19 mouse cellular contexts compared by ENCODE assay signal in genomic region chr11:107760001-107760400, GRCm38 (mm10). TPM values are rescaled to one million over a fixed set of nuclear protein-coding genes. Genes with fewer than 3 reads are reported as not detected.
DNase-seq lines count a peak whose midpoint lies in the region; ATAC-seq lines count a peak whose summit lies in the region.
"Had no signal": no experiment of that assay in that cellular context is flagged by ENCODE, and none has a peak within 500 bp of the region (broad histone marks: within the 10 kb centered on the region; RNA-seq: fewer than 3 reads in every experiment).

No protein-coding gene starts in this region.

- H3K4me1 ChIP-seq in hindbrain, embryonic 13.5 days (replicated peaks) = peaks cover 69% of the 10 kb centered on the region
- peaks cover 54% of the 10 kb centered on the region for H3K4me1 ChIP-seq in hindbrain, embryonic 12.5 days
- peaks cover 61% of the 10 kb centered on the region for H3K4me1 ChIP-seq in neural tube, embryonic 13.5 days (replicated peaks)
- H3K4me1 ChIP-seq in hindbrain, embryonic 16.5 days (ENCODE audit: control insufficient read depth, insufficient read depth, low read depth, low read length) = peaks cover 45% of the 10 kb centered on the region
- peaks cover 40% of the 10 kb centered on the region for H3K4me1 ChIP-seq in neural tube, embryonic 14.5 days (ENCODE audit: control insufficient read depth, insufficient read depth, low read length)

- 37% methylated on average over 10 of the region's 10 CpGs for WGBS in hindbrain, embryonic 13.5 days
- WGBS in hindbrain, embryonic 12.5 days = 39% methylated on average over 10 of the region's 10 CpGs
- 48% methylated on average over 10 of the region's 10 CpGs for WGBS in neural tube, embryonic 13.5 days
- 22% methylated on average over 10 of the region's 10 CpGs for WGBS in hindbrain, embryonic 16.5 days
- 34% methylated on average over 10 of the region's 10 CpGs for WGBS in neural tube, embryonic 14.5 days

- H3K27ac ChIP-seq in hindbrain, embryonic 13.5 days = peak overlapping the region; percentile 71
- no peak overlapping the region for H3K27ac ChIP-seq in hindbrain, embryonic 12.5 days
- peak overlapping the region; percentile 82 for H3K27ac ChIP-seq in neural tube, embryonic 13.5 days (replicated peaks)
- peak overlapping the region; percentile 58; the same call in 1 of the 2 replicates for H3K27ac ChIP-seq in hindbrain, embryonic 16.5 days (ENCODE audit: low read depth, low read length)
- peak overlapping the region; percentile 62 for H3K27ac ChIP-seq in neural tube, embryonic 14.5 days (ENCODE audit: low read depth, low read length)
- H3K27ac ChIP-seq: kidney, embryonic 15.5 days; left cerebral cortex, adult 2 months; macrophage had no signal

- no peak for ATAC-seq in hindbrain, embryonic 13.5 days (ENCODE audit: low FRiP score)
- ATAC-seq in hindbrain, embryonic 12.5 days (ENCODE audit: low FRiP score) = no peak
- no peak; the same call in 1 of the 2 replicates for ATAC-seq in neural tube, embryonic 13.5 days (ENCODE audit: low read depth)
- ATAC-seq in hindbrain, embryonic 16.5 days = peak; percentile 19
- no peak for ATAC-seq in neural tube, embryonic 14.5 days (ENCODE audit: low read depth)
- ATAC-seq: intestine, embryonic 16.5 days; liver, postnatal 0 days had no signal

- H3K9me3 ChIP-seq in hindbrain, embryonic 13.5 days = no peaks in the 10 kb centered on the region
- no peaks in the 10 kb centered on the region for H3K9me3 ChIP-seq in hindbrain, embryonic 12.5 days (replicated peaks)
- H3K9me3 ChIP-seq in neural tube, embryonic 13.5 days = no peaks in the 10 kb centered on the region
- H3K9me3 ChIP-seq in hindbrain, embryonic 16.5 days (ENCODE audit: control insufficient read depth, low read length) = no peaks in the 10 kb centered on the region
- no peaks in the 10 kb centered on the region for H3K9me3 ChIP-seq in neural tube, embryonic 14.5 days (ENCODE audit: control insufficient read depth, low read length)
- H3K9me3 ChIP-seq: kidney, embryonic 15.5 days had no signal

- H3K36me3 ChIP-seq in hindbrain, embryonic 13.5 days = peaks cover 6% of the 10 kb centered on the region; the same call in 1 of the 2 replicates
- H3K36me3 ChIP-seq in hindbrain, embryonic 12.5 days = no peaks in the 10 kb centered on the region
- H3K36me3 ChIP-seq in neural tube, embryonic 13.5 days = peaks cover 12% of the 10 kb centered on the region; the same call in 1 of the 2 replicates
- no peaks in the 10 kb centered on the region for H3K36me3 ChIP-seq in hindbrain, embryonic 16.5 days (ENCODE audit: control insufficient read depth, insufficient read depth, low read length)
- H3K36me3 ChIP-seq in neural tube, embryonic 14.5 days (ENCODE audit: control insufficient read depth, insufficient read depth, low read length) = no peaks in the 10 kb centered on the region
- H3K36me3 ChIP-seq: kidney, embryonic 15.5 days had no signal

- H3K9ac ChIP-seq in hindbrain, embryonic 13.5 days = no peak overlapping the region
- no peak overlapping the region for H3K9ac ChIP-seq in hindbrain, embryonic 12.5 days
- no peak overlapping the region for H3K9ac ChIP-seq in neural tube, embryonic 13.5 days
- H3K9ac ChIP-seq in hindbrain, embryonic 16.5 days (ENCODE audit: low read depth, low read length) = no peak overlapping the region
- H3K9ac ChIP-seq in neural tube, embryonic 14.5 days (replicated peaks; ENCODE audit: low read depth, low read length) = no peak overlapping the region
- H3K9ac ChIP-seq: kidney, embryonic 15.5 days; liver, postnatal 0 days had no signal

- H3K4me2 ChIP-seq in hindbrain, embryonic 13.5 days = no peak overlapping the region
- no peak overlapping the region for H3K4me2 ChIP-seq in hindbrain, embryonic 12.5 days (replicated peaks)
- no peak overlapping the region for H3K4me2 ChIP-seq in neural tube, embryonic 13.5 days
- H3K4me2 ChIP-seq in hindbrain, embryonic 16.5 days (ENCODE audit: low read length) = no peak overlapping the region
- no peak overlapping the region for H3K4me2 ChIP-seq in neural tube, embryonic 14.5 days (ENCODE audit: low read depth, low read length)
- H3K4me2 ChIP-seq: heart, embryonic 11.5 days; kidney, embryonic 15.5 days had no signal

- DNase-seq in neural tube, embryonic 10.5 days (ENCODE audit: extremely low spot score, low spot score) = no peak
- DNase-seq in spleen, postnatal 14 days (ENCODE audit: low spot score in 2 of 2) = no peak
- DNase-seq in lung, adult 18-20 months = no peak
- DNase-seq: cerebellum, adult 11 months; cerebellum, postnatal 14 days; embryo, embryonic 11 days; heart, postnatal 36 days; liver; liver, postnatal 0 days had no signal

- no peak overlapping the region for H3K4me3 ChIP-seq in hindbrain, embryonic 13.5 days
- H3K4me3 ChIP-seq in hindbrain, embryonic 12.5 days = no peak overlapping the region
- H3K4me3 ChIP-seq in neural tube, embryonic 13.5 days = no peak overlapping the region
- H3K4me3 ChIP-seq in hindbrain, embryonic 16.5 days (ENCODE audit: low read length) = no peak overlapping the region
- H3K4me3 ChIP-seq in neural tube, embryonic 14.5 days (ENCODE audit: low read depth, low read length) = no peak overlapping the region
- H3K4me3 ChIP-seq: kidney, embryonic 15.5 days; left cerebral cortex, adult 2 months had no signal

- H3K27me3 ChIP-seq in hindbrain, embryonic 13.5 days = no peaks in the 10 kb centered on the region
- no peaks in the 10 kb centered on the region for H3K27me3 ChIP-seq in hindbrain, embryonic 12.5 days
- no peaks in the 10 kb centered on the region for H3K27me3 ChIP-seq in neural tube, embryonic 13.5 days
- H3K27me3 ChIP-seq in hindbrain, embryonic 16.5 days (replicated peaks; ENCODE audit: control insufficient read depth, insufficient read depth, low read length) = no peaks in the 10 kb centered on the region
- no peaks in the 10 kb centered on the region for H3K27me3 ChIP-seq in neural tube, embryonic 14.5 days (ENCODE audit: control insufficient read depth, insufficient read depth, low read length)
- H3K27me3 ChIP-seq: kidney, embryonic 15.5 days had no signal

RNA-seq across cellular contexts. Expression of gene Cacng4, which starts 34.4 kb away (rescaled TPM):
- polyA plus RNA-seq in hindbrain, embryonic 13.5 days (2015; fragmentation: Nextera tagmentation; extraction: Ambion mirVana) = 50.0 TPM in 2 replicates
- polyA plus RNA-seq in hindbrain, embryonic 12.5 days (2016; fragmentation: Nextera tagmentation; extraction: Ambion mirVana) = 35.8 and 37.4 TPM in 2 replicates
- polyA plus RNA-seq in neural tube, embryonic 13.5 days (2015; fragmentation: Nextera tagmentation; extraction: Ambion mirVana) = 39.1 and 43.2 TPM in 2 replicates
- 46.0 and 48.2 TPM in 2 replicates for polyA plus RNA-seq in hindbrain, embryonic 16.5 days (2015; fragmentation: Nextera tagmentation; extraction: Ambion mirVana)
- 62.2 and 67.5 TPM in 2 replicates for polyA plus RNA-seq in neural tube, embryonic 14.5 days (2014; fragmentation: Nextera tagmentation; extraction: Ambion mirVana)
- polyA plus RNA-seq: liver, postnatal 0 days; macrophage had no signal

RNA-seq across cellular contexts. Expression of gene Cacng1, which starts 43.7 kb away (rescaled TPM):
- polyA plus RNA-seq in hindbrain, embryonic 13.5 days (2015; fragmentation: Nextera tagmentation; extraction: Ambion mirVana) = 0.31 and 0.35 TPM in 2 replicates
- 0.50 and 1.9 TPM in 2 replicates for polyA plus RNA-seq in hindbrain, embryonic 12.5 days (2016; fragmentation: Nextera tagmentation; extraction: Ambion mirVana)
- polyA plus RNA-seq in neural tube, embryonic 13.5 days (2015; fragmentation: Nextera tagmentation; extraction: Ambion mirVana) = 0.61 and 1.0 TPM in 2 replicates
- 0.29 and 2.4 TPM in 2 replicates for polyA plus RNA-seq in hindbrain, embryonic 16.5 days (2015; fragmentation: Nextera tagmentation; extraction: Ambion mirVana)
- polyA plus RNA-seq in neural tube, embryonic 14.5 days (2014; fragmentation: Nextera tagmentation; extraction: Ambion mirVana) = 1.1 TPM in 1 of 2 replicates, not detected in the other
- polyA plus RNA-seq: heart, embryonic 11.5 days; intestine, embryonic 16.5 days; macrophage had no signal
